Mouse (Mus musculus): ENCODE results near the gene Wdr26.

GRCm38 (mm10) chr1:181230731-181231148 is 18.9 kb upstream of the Wdr26 start:
- TF ChIP-seq CTCF (IDR thresholded peaks at IDR 0.05; ENCODE audit: low read depth) (no peak), EP300 (IDR thresholded peaks at IDR 0.05; ENCODE audit: low read depth) (no peak)

Data from liver, postnatal 0 days (tissue).